Mouse (Mus musculus) frontal cortex, postnatal 14 days (tissue): ENCODE results near the gene Slc38a11.

ENCODE experiments used
- DNase-seq, 2 experiments: peaks; one replicate each; pipeline ENCODE4 v3.0.0; 2022; ENCODE audit warnings: low spot score in 2 of 2

Slc38a11 gene

GRCm38 (mm10) chr2:65321998-65322754 lies 41.7 kb downstream of the Slc38a11 start:
- DNase-seq = no peak

- DNase-seq = no peak
Observed at GRCm38 (mm10) chr2:65320975-65321374, 42.9 kb downstream of the Slc38a11 start.

- no peak for DNase-seq
Observed at GRCm38 (mm10) chr2:65316721-65317120, 47.1 kb downstream of the Slc38a11 start.

GRCm38 (mm10) chr2:65311250-65311649 lies 52.6 kb downstream of the Slc38a11 start:
- DNase-seq = no peak

- no peak for DNase-seq
Observed at GRCm38 (mm10) chr2:65296541-65296940, 67.3 kb downstream of the Slc38a11 start.

GRCm38 (mm10) chr2:65294092-65294491 lies 69.7 kb downstream of the Slc38a11 start:
- DNase-seq = no peak

- no peak for DNase-seq
Observed at GRCm38 (mm10) chr2:65293411-65293810, 70.4 kb downstream of the Slc38a11 start.

- DNase-seq = no peak
Observed at GRCm38 (mm10) chr2:65289721-65290120, 74.1 kb downstream of the Slc38a11 start.

GRCm38 (mm10) chr2:65288696-65289095 lies 75.1 kb downstream of the Slc38a11 start:
- DNase-seq = no peak

GRCm38 (mm10) chr2:65285380-65285779 lies 78.5 kb downstream of the Slc38a11 start:
- peak in 1 of 2 experiments; percentile 4 for DNase-seq

GRCm38 (mm10) chr2:65282979-65283378 lies 80.9 kb downstream of the Slc38a11 start:
- no peak for DNase-seq

- no peak for DNase-seq
Observed at GRCm38 (mm10) chr2:65279029-65279690, 84.7 kb downstream of the Slc38a11 start.

- no peak for DNase-seq
Observed at GRCm38 (mm10) chr2:65275443-65276061, 88.3 kb downstream of the Slc38a11 start.

GRCm38 (mm10) chr2:65273910-65274309 lies 89.9 kb downstream of the Slc38a11 start:
- no peak for DNase-seq

GRCm38 (mm10) chr2:65268731-65269130 lies 95.1 kb downstream of the Slc38a11 start:
- no peak for DNase-seq

GRCm38 (mm10) chr2:65267834-65268233 lies 96.0 kb downstream of the Slc38a11 start:
- no peak for DNase-seq

- DNase-seq = no peak
Observed at GRCm38 (mm10) chr2:65266576-65267299, 97.1 kb downstream of the Slc38a11 start.
